Mouse (Mus musculus): ENCODE measurements at regions not wholly inside any gene's neighbourhood (a gene's known extent, or its start where the extent isn't known, plus 50 kb on each side); places are given as distances from the start of the nearest gene placed in this dataset.

- TF ChIP-seq MAFK (IDR thresholded peaks at IDR 0.05; ENCODE audit: insufficient read depth, low read depth, low read length) (no peak), ZNF384 (IDR thresholded peaks at IDR 0.05; ENCODE audit: low read depth, low read length) (no peak)
Observed at GRCm38 (mm10) chr9:67118429-67118828, 69.2 kb upstream of the Tpm1 start.

All from ES-E14 (cell line).